Mouse (Mus musculus) limb, embryonic 14.5 days (tissue): ENCODE results near the gene Morf4l1. TPM values are rescaled to one million over a fixed set of nuclear protein-coding genes. Genes with fewer than 3 reads are reported as not detected.
"Not testable (repeated sequence)": the region's sequence is repeated elsewhere in the genome, so short reads cannot be mapped to it uniquely, and the experiment has no call there.

Experiments
- ATAC-seq: fragments of 200-750 bp; cut with Nextera tagmentation; 2 replicates; pipeline ENCODE4 v1.8.0; 2017; ENCODE audit warnings: low read depth, moderate number of reproducible peaks, moderate TSS enrichment; ENCODE audit not compliant: low FRiP score
- DNase-seq: peaks from one replicate; pipeline ENCODE4 v3.0.0-alpha.2; 2015; ENCODE audit warnings: low spot score
- H3K27ac ChIP-seq: fragments of 300-500 bp; sonication (generic); replicated peaks from 2 replicates; pipeline ENCODE4 v1.5.1; 2014; ENCODE audit warnings: low read depth, mild to moderate bottlenecking, low read length, moderate library complexity, mixed read lengths
- H3K27me3 ChIP-seq: fragments of 300-500 bp; sonication (generic); 2 replicates; pipeline ENCODE4 v1.6.1; 2014; ENCODE audit warnings: low read length, mixed read lengths; ENCODE audit not compliant: control insufficient read depth, insufficient read depth
- H3K36me3 ChIP-seq: fragments of 300-500 bp; sonication (generic); 2 replicates; pipeline ENCODE4 v1.6.1; 2014; ENCODE audit warnings: mild to moderate bottlenecking, low read length, moderate library complexity, mixed read lengths; ENCODE audit not compliant: control insufficient read depth, insufficient read depth
- H3K4me1 ChIP-seq: fragments of 300-500 bp; sonication (generic); 2 replicates; pipeline ENCODE4 v1.6.1; 2014; ENCODE audit warnings: antibody characterized with exemption, low read length, mixed read lengths; ENCODE audit not compliant: control insufficient read depth, insufficient read depth
- H3K4me2 ChIP-seq: fragments of 300-500 bp; sonication (generic); replicated peaks from 2 replicates; pipeline ENCODE4 v1.6.1; 2014; ENCODE audit warnings: low read depth, mild to moderate bottlenecking, low read length, moderate library complexity; ENCODE audit not compliant: severe bottlenecking
- H3K4me3 ChIP-seq: fragments of 300-500 bp; sonication (generic); replicated peaks from 2 replicates; pipeline ENCODE4 v1.5.1; 2014; ENCODE audit warnings: low read length
- H3K9ac ChIP-seq: fragments of 300-500 bp; sonication (generic); 2 replicates; pipeline ENCODE4 v1.6.1; 2014; ENCODE audit warnings: mild to moderate bottlenecking, low read depth, low read length, moderate library complexity; ENCODE audit not compliant: severe bottlenecking
- H3K9me3 ChIP-seq: fragments of 300-500 bp; sonication (generic); 2 replicates; pipeline ENCODE4 v1.6.1; 2016; ENCODE audit warnings: low read length; ENCODE audit not compliant: control insufficient read depth
- POLR2A ChIP-seq: fragments of 200-500 bp; IDR thresholded peaks from 2 replicates; pipeline ENCODE4 v1.8.0; 2012; ENCODE audit warnings: inconsistent platforms, mild to moderate bottlenecking, moderate library complexity, borderline replicate concordance; ENCODE audit not compliant: insufficient read depth, insufficient read length; ENCODE audit errors: extremely low read depth
- WGBS: fragments of 180-500 bp; shearing (Covaris S2); extraction: QIAGEN DNeasy Blood & Tissue Kit; methylation state at CpG from one replicate; pipeline ENCODE4 v1.1.7; 2014; 5-methylcytosine and 5-hydroxymethylcytosine counted together
- polyA plus RNA-seq, 2 experiments: library from polyadenylated mRNA; depleted of rRNA in 1 of 2; stranded (reverse) in 1 of 2; unstranded in 1 of 2; fragments of >200 nt; fragmentation: Nextera tagmentation in 1 of 2; extraction: Ambion mirVana in 1 of 2; gene quantifications; 2 replicates each; pipeline versions ENCODE4 v1.2.1 to v1.2.3; 2012 to 2014

Morf4l1 gene
- polyA plus RNA-seq, 2 experiments, result 464 to 500 TPM

GRCm38 (mm10) chr9:90047937-90048627, 66.5 kb downstream of the Morf4l1 start:
- DNase-seq, result no peak
- no peak for TF ChIP-seq POLR2A
- Histone ChIP-seq H3K27ac (no peak overlapping the region), H3K4me3 (no peak overlapping the region), H3K27me3 (no peaks in the 10 kb centered on the region), H3K9me3 (no peaks in the 10 kb centered on the region), H3K36me3 (no peaks in the 10 kb centered on the region), H3K4me2 (no peak overlapping the region), H3K4me1 (no peaks in the 10 kb centered on the region), H3K9ac (no peak overlapping the region)
- no peak for ATAC-seq
- 47% methylated on average over 5 of the region's 5 CpGs for WGBS

DNA sequence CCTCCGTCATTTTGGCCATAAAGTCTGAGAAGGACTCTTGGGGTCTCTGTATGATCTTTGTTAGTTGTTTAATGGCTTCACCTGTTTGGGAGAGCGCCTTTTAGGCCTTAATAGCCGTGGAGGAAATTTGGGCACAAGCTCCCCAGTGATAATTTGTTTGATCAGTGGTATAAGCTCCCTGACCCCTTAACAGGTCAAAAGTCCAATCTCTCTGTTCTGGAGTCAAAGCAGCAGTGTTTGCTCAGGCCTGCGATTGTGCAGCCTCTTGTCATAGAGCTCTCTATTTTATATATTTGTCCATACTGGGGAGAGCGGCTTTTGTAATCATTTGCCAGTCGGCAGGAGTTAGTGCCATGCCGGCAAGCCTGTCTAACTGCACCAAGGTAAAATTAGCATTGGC, 69.4 kb downstream of the Morf4l1 start:
- H3K4me1 ChIP-seq, result no peaks in the 10 kb centered on the region
- H3K36me3 ChIP-seq, result no peaks in the 10 kb centered on the region
- no peaks in the 10 kb centered on the region for H3K9me3 ChIP-seq
- H3K9ac ChIP-seq, result no peak overlapping the region
- no peak overlapping the region for H3K4me2 ChIP-seq
- 85% methylated on average over 7 of the region's 7 CpGs for WGBS
- no peaks in the 10 kb centered on the region for H3K27me3 ChIP-seq
- no peak for DNase-seq
- no peak for TF ChIP-seq POLR2A
- no peak for ATAC-seq
- H3K4me3 ChIP-seq, result no peak overlapping the region
- no peak overlapping the region for H3K27ac ChIP-seq

DNA sequence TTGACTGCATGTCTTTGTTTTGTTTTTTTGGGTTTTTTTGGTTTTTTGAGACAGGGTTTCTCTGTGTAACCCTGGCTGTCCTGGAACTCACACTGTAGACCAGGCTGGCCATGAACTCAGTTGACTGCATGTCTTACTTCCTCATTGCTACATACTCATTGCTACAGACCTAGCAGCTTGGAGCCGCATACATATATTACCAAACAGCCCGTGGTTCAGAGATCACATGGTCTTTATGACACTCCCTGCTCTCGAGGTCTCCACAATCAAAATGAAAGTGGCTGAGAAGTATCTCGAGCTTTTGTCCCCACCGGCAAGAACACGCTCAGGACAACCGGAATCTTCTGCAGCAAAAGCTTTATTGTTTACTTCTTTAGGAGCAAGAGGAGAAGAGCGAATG, 71.7 kb downstream of the Morf4l1 start:
- H3K9me3 ChIP-seq, H3K4me1 ChIP-seq, H3K27ac ChIP-seq, H3K4me3 ChIP-seq, DNase-seq, ATAC-seq, H3K27me3 ChIP-seq, H3K9ac ChIP-seq, H3K36me3 ChIP-seq, H3K4me2 ChIP-seq: not testable (repeated sequence)
- 93% methylated on average over 8 of the region's 8 CpGs for WGBS

Other genes with a start within 250 kb of the Morf4l1 start
- gene Rasgrf1, start 204.9 kb downstream of the Morf4l1 start, polyA plus RNA-seq (2012; rRNA removed), result 1.1 TPM in 2 replicates
- gene Rasgrf1, start 204.9 kb downstream of the Morf4l1 start, polyA plus RNA-seq (2014; fragmentation: Nextera tagmentation; extraction: Ambion mirVana), result 0.55 and 0.98 TPM in 2 replicates
- 17.7 and 20.4 TPM in 2 replicates for gene Ctsh, start 60.6 kb downstream of the Morf4l1 start, polyA plus RNA-seq (2012; rRNA removed)
- 37.8 and 40.3 TPM in 2 replicates for gene Ctsh, start 60.6 kb downstream of the Morf4l1 start, polyA plus RNA-seq (2014; fragmentation: Nextera tagmentation; extraction: Ambion mirVana)
- gene Adamts7, start 48.3 kb upstream of the Morf4l1 start, polyA plus RNA-seq (2012; rRNA removed), result 44.3 and 60.0 TPM in 2 replicates
- 19.4 and 22.7 TPM in 2 replicates for gene Adamts7, start 48.3 kb upstream of the Morf4l1 start, polyA plus RNA-seq (2014; fragmentation: Nextera tagmentation; extraction: Ambion mirVana)
- gene Tbc1d2b, start 156.0 kb upstream of the Morf4l1 start, polyA plus RNA-seq (2012; rRNA removed), result 25.5 and 31.6 TPM in 2 replicates
- gene Tbc1d2b, start 156.0 kb upstream of the Morf4l1 start, polyA plus RNA-seq (2014; fragmentation: Nextera tagmentation; extraction: Ambion mirVana), result 20.0 and 22.2 TPM in 2 replicates